Mouse (Mus musculus) adrenal gland, postnatal 25 days (tissue): ENCODE measurements around the gene Pcdh7. TPM values are rescaled to one million over a fixed set of nuclear protein-coding genes. Genes with fewer than 3 reads are reported as not detected.

Experiments used
- DNase-seq: peaks from one replicate; pipeline ENCODE4 v3.0.0; 2021; ENCODE audit warnings: mixed read lengths
- total RNA-seq: library from RNA; stranded (reverse); gene quantifications from 2 replicates; pipeline ENCODE4 v1.2.3, GENCODE M21; 2021

Gene Pcdh7
- total RNA-seq, 1 experiment from 2014 or later: 1.2 TPM

- no peak for DNase-seq
Measured at GRCm38 (mm10) chr5:57750320-57750719, 32.6 kb downstream of the Pcdh7 start.

- DNase-seq: no peak
Measured at GRCm38 (mm10) chr5:57755791-57756190, 38.0 kb downstream of the Pcdh7 start.

GRCm38 (mm10) chr5:57756726-57757424, 39.1 kb downstream of the Pcdh7 start:
- no peak for DNase-seq

GRCm38 (mm10) chr5:57757436-57757898, 39.7 kb downstream of the Pcdh7 start:
- DNase-seq: no peak

- DNase-seq: no peak
Measured at GRCm38 (mm10) chr5:57758968-57759367, 41.2 kb downstream of the Pcdh7 start.

GRCm38 (mm10) chr5:57760069-57761063, 42.6 kb downstream of the Pcdh7 start:
- DNase-seq: no peak

- no peak for DNase-seq
Measured at GRCm38 (mm10) chr5:57765356-57765755, 47.6 kb downstream of the Pcdh7 start.

- DNase-seq: no peak
Measured at GRCm38 (mm10) chr5:57767346-57767745, 49.6 kb downstream of the Pcdh7 start.

GRCm38 (mm10) chr5:57768469-57769022, 50.8 kb downstream of the Pcdh7 start:
- no peak for DNase-seq

- no peak for DNase-seq
Measured at GRCm38 (mm10) chr5:57769644-57770043, 51.9 kb downstream of the Pcdh7 start.

- no peak for DNase-seq
Measured at GRCm38 (mm10) chr5:57770364-57770763, 52.6 kb downstream of the Pcdh7 start.

- DNase-seq: no peak
Measured at GRCm38 (mm10) chr5:57771122-57771521, 53.4 kb downstream of the Pcdh7 start.

- no peak for DNase-seq
Measured at GRCm38 (mm10) chr5:57772711-57773110, 54.9 kb downstream of the Pcdh7 start.

- no peak for DNase-seq
Measured at GRCm38 (mm10) chr5:57774496-57774895, 56.7 kb downstream of the Pcdh7 start.

- DNase-seq: no peak
Measured at GRCm38 (mm10) chr5:57778093-57778492, 60.3 kb downstream of the Pcdh7 start.

- no peak for DNase-seq
Measured at GRCm38 (mm10) chr5:57779951-57780350, 62.2 kb downstream of the Pcdh7 start.

GRCm38 (mm10) chr5:57780574-57780973, 62.8 kb downstream of the Pcdh7 start:
- DNase-seq: no peak

GRCm38 (mm10) chr5:57781950-57782349, 64.2 kb downstream of the Pcdh7 start:
- no peak for DNase-seq

- no peak for DNase-seq
Measured at GRCm38 (mm10) chr5:57782546-57782945, 64.8 kb downstream of the Pcdh7 start.

GRCm38 (mm10) chr5:57788775-57789509, 71.2 kb downstream of the Pcdh7 start:
- DNase-seq: no peak

- DNase-seq: no peak
Measured at GRCm38 (mm10) chr5:57796337-57796736, 78.6 kb downstream of the Pcdh7 start.
